Mouse (Mus musculus) layer of hippocampus, adult 9-10 months (tissue): ENCODE results near the gene Cdkn1a.
"Not testable (repeated sequence)": the region's sequence is repeated elsewhere in the genome, so short reads cannot be mapped to it uniquely, and the experiment has no call there.

Source experiments
- DNase-seq: peaks from one replicate; pipeline ENCODE4 v3.0.0; 2022; ENCODE audit warnings: low spot score

Gene Cdkn1a

DNA sequence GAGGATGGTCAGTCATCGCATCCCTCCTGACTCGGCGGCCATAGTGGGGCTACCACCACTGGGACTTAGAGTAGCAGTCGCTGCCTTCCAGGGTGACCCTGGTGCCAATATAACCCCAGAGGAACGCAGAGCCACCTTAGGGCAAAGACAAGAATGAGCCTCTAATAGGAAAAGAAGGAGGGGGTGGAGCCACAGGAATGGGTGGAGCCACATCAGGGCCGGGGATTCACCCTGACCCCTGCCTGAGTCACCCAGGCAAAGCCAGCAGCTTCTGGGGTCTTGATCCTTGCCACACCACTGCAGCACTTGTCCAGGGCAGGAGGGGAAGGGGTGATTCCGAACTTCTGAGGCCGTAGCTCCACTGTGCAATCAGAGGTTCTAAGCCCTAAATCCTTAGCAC, 7.2 kb upstream of the Cdkn1a start:
- DNase-seq = no peak

- DNase-seq = no peak
Measured at GRCm38 (mm10) chr17:29084656-29085055, 6.1 kb upstream of the Cdkn1a start.

DNA sequence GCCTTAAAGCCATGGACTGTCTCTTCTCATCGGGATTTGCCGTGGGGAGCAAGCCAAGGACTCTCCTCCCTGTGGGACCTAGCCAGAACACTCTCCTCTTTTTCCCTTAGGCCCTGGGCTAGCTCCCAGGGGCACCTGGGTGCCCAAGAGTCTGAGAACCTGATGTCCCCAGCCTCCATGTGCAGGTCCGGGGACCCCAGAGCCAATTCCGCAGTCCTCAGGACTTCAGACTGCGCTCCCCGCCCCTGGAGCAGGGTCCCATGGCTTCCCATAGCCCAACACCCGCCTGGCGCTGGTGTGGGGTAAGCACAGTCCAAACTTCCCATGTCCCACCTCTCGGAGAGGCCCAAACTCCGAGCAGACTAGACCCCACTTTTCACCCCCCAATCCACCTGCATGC, 5.5 kb upstream of the Cdkn1a start:
- no peak for DNase-seq

DNA sequence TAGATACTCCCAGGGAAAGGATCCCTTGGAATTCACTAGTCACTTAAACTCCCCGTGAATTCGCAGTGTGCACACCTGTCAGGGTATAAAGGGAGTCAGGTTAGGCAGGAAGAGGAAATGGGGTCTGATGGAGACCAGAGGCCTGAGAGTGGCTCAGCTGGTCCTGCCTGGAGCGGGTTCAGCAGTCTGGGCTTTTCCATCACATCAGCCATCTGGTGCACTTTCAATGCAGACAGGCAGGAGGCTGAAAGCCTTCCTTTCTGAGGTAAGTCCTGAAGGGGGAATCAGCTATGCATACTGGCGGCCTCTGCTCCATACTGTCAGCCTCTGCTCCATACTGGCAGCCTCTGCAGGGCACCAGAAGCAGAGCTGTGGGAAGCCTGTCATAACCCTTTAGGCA, 3.9 kb upstream of the Cdkn1a start:
- DNase-seq = no peak

DNA sequence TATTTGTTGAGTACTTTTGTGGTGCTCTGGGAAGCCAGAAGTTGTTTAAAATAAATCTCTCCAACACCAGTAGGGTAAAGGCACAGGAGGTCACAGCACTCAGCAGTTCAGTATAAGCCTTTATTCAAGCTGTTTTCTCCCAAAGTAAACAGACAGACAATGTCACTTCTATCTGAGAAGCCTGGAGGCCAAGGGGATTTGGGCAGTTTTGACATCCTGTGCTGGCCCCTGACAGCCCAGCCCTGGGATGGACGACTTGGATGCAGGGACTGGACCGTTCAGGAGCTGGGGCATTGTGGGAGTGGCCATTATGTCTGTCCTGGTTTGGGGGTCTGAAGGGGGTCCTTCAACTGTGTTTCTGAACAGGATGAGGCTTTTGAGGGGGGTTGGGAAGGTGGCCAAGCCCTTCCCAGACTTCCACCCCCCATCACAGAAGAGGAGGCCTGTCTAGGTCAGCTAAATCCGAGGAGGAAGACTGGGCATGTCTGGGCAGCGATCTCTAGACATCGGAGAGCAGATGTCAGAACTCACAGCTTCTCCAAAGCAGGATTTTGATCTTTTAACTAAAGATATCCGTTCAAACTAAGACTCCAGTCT, 670 bp downstream of the Cdkn1a start:
- no peak for DNase-seq

DNA sequence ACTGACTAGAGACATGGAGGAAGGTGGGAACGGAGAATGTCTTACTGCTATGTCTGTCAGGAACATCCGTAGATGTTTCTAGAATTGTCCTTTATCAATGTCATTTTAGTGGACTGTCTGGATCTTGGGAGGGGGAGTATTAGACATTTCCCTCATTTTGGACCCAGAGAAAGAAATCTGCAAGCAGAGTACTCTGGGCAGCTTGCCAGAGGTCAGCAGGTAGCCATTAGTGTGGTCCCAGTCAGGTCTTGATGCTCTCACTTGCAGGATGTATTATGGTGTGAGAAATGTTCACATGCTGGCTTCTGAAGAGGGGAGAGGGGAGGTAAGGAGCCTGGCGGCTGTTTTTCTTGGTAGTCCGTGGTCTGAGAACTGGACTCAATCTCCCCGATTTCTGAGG, 1.7 kb downstream of the Cdkn1a start:
- no peak for DNase-seq

DNA sequence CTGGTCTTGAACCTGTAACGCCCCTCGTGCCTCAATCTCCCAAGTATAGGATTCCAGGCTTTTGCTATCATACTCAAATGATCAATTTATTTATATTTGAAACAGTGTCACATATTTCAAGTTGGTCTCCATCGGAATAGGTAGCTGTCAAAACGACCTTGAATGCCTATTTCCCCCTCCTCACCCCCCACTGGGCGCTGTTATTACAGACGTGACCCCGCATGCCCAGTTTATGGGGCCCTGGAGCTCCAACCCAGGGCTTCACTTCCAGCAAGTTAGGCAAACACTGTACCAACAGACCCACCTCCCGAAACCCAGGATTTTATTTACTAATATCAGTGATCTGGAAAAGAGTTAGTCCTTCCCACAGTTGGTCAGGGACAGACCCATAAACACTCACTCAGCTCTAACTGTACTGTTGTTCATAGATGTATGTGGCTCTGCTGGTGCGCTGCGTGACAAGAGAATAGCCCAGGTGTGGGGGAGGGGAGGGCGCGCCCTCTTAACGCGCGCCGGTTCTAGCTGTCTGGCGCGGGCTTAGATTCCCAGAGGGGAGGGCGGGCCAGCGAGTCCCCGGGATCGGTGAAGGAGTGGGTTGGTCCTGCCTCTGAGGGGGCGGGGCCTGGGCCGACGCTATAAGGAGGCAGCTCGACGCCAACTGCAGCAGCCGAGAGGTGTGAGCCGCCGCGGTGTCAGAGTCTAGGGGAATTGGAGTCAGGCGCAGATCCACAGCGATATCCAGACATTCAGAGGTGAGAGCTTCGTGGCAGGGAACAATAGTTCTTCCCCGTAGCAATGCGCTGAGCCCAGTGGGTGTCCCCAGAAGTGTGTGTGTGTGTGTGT, 2.6 kb downstream of the Cdkn1a start:
- DNase-seq = no peak

DNA sequence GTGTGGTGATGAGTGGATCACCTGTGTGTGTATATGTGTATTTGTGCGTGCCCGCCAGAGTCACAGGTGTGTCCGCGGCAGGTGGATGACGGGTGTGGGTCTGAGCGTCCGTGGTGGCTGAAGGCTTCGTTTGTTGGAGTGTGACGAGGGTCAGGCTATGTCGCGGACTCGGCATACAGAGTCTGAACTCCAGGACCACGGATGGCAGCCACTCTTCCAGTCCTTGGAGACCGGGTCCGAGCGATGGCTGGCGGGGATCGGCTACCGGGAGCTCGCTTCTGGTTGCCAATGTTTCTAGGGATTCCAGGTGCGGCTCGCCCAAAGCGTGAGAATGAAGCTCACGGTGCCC, 3.2 kb downstream of the Cdkn1a start:
- no peak for DNase-seq

GRCm38 (mm10) chr17:29094310-29095181, 3.8 kb downstream of the Cdkn1a start:
- no peak for DNase-seq

DNA sequence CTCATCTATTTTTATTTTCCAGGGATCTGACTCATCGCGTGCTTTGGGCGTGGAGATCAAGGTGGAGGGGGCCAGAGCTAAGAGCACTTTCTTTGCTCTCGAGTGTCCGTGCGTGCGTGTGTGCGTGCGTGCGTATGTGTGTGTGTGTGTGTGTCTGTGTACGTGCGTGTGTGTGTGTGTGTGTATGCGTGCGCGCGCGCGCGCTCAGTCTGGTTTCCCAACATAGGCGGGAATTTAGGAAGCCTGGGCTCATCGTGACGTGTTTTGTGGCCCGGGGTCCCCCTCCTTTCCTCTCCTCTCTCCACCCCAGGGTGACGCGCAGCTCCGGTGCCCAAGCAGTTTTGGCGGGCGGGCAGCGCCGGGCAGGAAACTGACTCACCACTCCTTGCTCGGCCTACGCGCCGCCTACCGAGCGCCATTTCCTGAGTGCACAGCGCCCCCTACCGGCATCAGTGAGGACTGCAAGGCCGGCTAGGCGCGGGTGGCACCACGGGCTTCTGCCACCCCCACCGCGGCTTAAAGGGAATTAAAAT, 4.5 kb downstream of the Cdkn1a start:
- peak; percentile 90 for DNase-seq

GRCm38 (mm10) chr17:29096245-29096644, 5.5 kb downstream of the Cdkn1a start:
- no peak for DNase-seq

DNA sequence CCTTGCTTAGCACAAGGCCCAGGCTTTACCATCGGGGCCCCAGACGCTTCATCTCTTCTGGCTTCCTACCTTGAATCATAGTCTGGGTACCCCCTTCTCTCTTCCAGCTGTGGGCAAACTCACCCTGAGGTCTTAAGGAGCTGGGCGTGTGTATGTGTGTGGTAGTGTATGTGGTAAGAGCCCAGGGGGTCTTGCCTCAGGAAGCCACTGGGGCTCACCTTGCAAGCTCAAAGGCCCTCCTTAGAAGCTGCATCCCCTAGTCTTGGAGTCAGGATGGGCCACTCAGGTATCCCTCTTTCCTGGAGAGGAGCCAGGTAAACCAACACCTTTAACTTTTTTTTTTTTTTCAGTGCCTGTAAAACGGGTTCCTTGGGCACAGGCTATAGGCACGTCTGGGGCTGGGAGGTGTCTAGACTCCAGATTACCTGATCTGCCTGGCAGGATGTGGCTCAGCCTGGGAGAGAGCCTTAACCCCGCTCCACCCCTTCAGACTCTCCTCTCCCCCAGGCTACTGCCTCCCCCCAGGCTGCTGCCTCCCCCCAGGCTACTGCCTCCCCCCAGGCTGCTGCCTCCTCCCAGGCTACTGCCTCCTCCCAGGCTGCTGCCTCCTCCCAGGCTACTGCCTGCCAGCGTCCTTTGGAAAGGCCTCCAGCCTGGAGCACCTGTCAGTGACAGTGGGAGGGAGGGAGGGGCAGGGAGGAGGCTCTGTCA, 6.2 kb downstream of the Cdkn1a start:
- DNase-seq = no peak

DNA sequence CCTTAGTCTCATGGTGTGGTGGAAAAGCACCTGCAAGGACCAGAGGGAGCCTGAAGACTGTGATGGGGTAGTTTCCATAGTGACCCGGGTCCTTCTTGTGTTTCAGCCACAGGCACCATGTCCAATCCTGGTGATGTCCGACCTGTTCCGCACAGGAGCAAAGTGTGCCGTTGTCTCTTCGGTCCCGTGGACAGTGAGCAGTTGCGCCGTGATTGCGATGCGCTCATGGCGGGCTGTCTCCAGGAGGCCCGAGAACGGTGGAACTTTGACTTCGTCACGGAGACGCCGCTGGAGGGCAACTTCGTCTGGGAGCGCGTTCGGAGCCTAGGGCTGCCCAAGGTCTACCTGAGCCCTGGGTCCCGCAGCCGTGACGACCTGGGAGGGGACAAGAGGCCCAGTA, 7.5 kb downstream of the Cdkn1a start:
- no peak for DNase-seq

- no peak for DNase-seq
Measured at GRCm38 (mm10) chr17:29099076-29099475, 8.3 kb downstream of the Cdkn1a start.

DNA sequence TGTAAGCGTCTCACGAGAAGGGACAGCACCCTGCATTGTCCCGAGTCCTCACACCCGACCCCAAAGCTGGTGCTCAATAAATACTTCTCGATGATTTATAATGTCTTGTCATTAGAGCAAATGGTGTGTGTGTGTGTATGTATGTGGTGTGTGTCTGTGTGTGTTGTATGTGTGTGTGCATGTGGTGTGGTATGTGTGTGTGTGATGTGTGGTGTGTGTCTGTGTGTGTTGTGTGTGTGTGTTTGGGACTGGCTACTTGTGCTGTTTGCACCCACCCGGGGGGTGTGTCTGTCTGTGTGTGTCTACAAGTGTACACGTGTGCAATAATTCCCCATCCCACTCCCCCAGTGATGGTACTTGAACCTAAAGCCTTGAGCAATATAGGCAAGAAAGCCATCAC, 9.9 kb downstream of the Cdkn1a start:
- no peak for DNase-seq

DNA sequence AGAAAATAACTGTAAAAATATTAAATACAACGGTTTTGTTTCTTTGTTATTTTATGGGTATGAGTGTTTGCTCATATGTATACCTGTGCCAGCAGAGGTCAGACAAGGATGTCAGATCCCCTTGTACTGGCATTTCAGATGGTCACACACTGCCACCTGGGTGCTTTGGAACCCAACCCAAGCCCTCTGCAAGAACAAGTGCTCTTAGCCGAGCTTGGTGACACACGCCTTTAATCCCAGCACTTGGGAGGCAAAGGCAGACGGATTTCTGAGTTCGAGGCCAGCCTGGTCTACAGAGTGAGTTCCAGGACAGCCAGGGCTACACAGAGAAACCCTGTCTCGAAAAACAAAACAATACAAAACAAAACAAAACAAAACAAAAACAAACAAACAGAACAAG, 19.6 kb downstream of the Cdkn1a start:
- DNase-seq = not testable (repeated sequence)

DNA sequence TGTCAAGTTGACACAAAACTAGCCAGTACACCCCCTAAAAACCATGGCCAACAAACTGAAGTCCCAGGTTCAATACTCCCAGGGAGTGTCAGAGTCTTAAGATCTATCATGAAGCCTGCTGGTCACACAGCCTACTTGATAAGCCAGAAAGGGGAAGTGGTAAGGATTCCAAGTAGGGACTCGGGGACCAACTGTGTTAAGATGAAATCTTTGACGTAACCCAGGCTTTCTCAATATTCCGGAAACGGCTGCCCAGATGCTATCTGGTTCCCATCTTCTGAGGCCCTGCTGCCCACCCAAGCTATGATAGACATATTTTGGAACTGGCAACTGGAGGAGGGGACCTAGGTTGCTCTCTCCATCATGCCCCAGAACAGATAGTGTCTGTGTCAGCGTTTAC, 20.6 kb downstream of the Cdkn1a start:
- DNase-seq = no peak

DNA sequence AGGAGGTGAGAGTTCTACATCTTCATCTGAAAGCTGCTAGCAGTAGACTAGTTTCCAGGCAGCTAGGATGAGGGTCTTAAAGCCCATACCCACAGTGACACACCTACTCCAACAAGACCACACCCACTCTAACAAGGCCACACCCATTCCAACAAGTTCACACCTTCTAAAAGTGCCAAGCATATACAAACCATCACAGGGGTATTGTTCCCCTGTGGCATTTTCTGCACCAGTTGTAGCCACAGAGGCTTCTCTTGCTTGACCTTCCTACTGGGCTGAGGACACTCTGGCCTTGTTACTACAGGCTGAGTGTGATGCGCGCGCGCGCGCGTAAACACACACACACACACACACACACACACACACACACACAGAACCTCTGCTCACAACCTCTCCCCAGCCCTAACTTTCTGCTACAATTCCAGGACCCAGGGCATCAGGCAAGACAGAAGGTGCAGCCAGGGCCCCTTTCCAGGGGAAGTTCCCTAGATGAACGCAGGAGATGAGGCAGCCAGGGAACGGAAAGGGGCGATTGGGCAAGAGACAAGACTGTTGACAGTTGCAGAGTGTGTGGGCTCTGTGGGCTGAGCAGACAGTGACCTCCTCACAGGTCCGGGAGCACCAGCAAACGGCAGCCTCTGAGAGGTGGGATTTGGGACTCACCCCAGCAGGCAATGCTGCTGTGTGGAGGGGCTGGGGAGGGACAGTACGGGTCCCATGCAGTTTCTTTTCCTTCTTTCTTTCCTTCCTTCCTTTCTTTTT, 23.0 kb downstream of the Cdkn1a start, which contains the start of gene Rab44:
Gene Rab44, plus strand, starts transcription at position 555 of the 762 bp plus-strand sequence.
- DNase-seq = no peak

GRCm38 (mm10) chr17:29116023-29116422, 25.2 kb downstream of the Cdkn1a start:
- no peak for DNase-seq

- DNase-seq = no peak
Measured at GRCm38 (mm10) chr17:29117006-29117648, 26.4 kb downstream of the Cdkn1a start.

DNA sequence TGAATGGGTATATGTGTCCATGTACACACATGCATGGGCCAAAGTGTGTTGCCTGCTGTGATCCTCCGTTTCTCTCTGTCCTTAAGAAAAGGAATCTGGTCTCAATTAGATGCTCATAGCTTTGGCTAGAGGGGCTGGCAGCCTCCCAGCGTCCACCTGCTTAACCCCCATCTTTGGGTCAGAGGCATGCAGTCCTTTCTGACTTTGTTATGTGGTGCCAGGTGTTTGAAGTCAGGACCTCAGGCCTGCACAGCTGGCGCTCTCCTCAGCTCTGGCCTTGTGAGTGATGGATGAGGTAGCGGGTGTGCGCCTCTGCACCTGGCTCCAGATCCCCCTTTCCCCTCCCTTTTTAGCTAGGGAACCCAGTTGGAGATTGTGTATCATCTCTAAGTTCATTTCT, 27.3 kb downstream of the Cdkn1a start:
- no peak for DNase-seq
